Mouse (Mus musculus): Measurements from ENCODE around the gene Sap30. TPM values are rescaled to one million over a fixed set of nuclear protein-coding genes. Genes with fewer than 3 reads are reported as not detected.
"Not testable (repeated sequence)": the region's sequence is repeated elsewhere in the genome, so short reads cannot be mapped to it uniquely, and the experiment has no call there.

Gene Sap30
- total and polyA plus RNA-seq, 2 experiments from 2014 or later = 36.7 to 57.2 TPM

DNA sequence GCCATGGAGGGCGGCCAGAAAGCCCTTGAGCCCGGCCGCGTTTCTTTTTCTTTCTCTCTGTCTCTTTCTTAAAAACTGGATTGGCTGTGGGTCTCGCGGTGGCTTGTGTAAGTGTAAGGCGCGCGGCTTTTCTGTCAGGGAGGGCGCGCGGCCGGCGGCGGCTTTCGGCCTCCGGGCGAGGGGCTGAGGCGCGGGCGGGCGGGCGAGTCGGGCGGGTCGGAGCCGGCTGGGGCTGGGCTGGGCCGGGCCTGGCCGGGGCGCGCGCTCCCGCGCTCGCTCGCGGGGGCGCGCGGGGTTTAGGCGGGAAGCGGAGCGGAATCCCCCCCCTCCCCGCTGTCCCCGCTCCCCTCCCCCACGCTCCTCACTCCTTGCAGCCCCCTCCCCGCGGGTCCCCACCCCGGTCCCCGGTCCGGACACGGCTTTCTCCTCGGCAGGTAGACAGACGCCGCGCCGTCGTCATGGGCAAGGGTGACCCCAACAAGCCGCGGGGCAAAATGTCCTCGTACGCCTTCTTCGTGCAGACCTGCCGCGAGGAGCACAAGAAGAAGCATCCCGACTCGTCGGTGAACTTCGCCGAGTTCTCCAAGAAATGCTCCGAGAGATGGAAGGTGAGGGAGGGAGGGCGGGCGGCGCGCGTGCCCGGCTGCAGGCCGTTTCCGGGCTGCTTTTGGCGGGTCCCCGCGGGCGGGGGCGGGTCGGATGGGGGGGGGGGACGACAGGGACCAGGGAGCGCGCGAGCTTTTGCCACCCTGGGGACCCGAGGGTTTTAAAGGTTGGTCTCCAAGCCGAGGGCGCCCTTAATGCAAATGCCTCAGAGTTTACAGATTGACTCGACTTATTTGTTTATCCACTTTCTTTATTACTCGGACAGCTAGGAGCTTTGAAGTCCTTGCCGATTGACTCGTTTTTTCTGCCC is 24.7 kb upstream of the Sap30 start:
- H3K9ac ChIP-seq (replicated peaks; ENCODE audit: low read depth, low read length) = peak overlapping the region; percentile 99
- H3K4me3 ChIP-seq (ENCODE audit: low read depth, low read length) = peak overlapping the region; percentile 89
- peak; percentile 39 for ATAC-seq (ENCODE audit: insufficient read depth, low read depth)
- no peaks in the 10 kb centered on the region for H3K9me3 ChIP-seq (replicated peaks; ENCODE audit: control insufficient read depth, low read length)
- no peak for DNase-seq (ENCODE audit: low spot score)
- H3K4me1 ChIP-seq (ENCODE audit: control insufficient read depth, insufficient read depth) = 0 out of 2 replicates have a peak, but pooled peaks cover 5% of the 10 kb centered on the region
- TF ChIP-seq CTCF (IDR thresholded peaks at IDR 0.05; ENCODE audit: low read depth) (no peak), EP300 (IDR thresholded peaks at IDR 0.05; ENCODE audit: low read depth) (no peak)
- H3K27ac ChIP-seq (ENCODE audit: low read depth) = peak overlapping the region; percentile 100
- H3K4me2 ChIP-seq (ENCODE audit: low read depth, low read length) = peak overlapping the region; percentile 66
- H3K36me3 ChIP-seq (replicated peaks; ENCODE audit: control insufficient read depth, insufficient read depth, low read length) = peaks cover 24% of the 10 kb centered on the region
- 0% methylated on average over 51 of the region's 96 CpGs for WGBS
- H3K27me3 ChIP-seq (ENCODE audit: control insufficient read depth, insufficient read depth, low read length) = no peaks in the 10 kb centered on the region

DNA sequence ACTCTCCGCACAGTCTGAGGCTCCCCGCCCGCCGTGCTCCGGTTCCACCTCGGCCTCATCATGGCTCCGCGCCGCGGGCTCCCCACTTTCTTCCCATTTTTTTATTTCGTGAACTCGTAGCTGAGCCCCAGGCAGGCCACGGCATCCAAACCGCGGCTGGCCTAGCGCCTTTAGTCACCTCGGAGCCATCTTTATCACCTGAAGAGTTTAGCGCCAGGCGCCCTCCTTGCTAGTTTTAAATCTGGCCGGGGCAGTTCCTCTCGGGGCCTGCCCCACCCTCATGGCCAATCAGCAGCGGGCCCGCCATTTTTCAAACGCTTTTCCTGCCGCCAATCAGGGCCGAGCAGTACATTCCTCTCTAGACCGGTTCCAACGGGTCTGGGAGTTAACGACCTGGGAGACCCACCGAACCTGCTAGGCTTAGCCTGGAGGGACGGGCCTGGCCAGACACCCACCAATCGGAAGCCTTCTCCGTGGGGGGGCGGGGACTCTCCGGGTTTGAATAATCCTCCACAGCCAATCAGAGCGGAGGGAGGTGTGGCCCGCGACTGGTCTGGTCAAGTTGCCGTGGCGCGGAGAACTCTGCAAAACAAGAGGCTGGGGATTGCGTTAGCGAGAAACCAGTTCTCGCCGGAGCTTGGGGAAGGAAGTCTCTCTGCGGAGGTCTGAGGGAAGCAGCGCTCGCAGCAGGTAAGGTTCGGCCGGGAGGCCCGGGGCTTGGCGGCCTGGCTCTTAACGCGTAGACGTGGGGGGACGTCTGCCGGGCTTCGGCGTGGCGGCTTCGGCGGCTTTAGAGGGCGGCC is 23.9 kb upstream of the Sap30 start, which contains the start of gene Hmgb2:
TSS of gene Hmgb2 (plus strand) at position 592 of the 803 bp plus-strand sequence.
- Histone ChIP-seq H3K27me3 (ENCODE audit: control insufficient read depth, insufficient read depth, low read length) (no peaks in the 10 kb centered on the region), H3K36me3 (replicated peaks; ENCODE audit: control insufficient read depth, insufficient read depth, low read length) (peaks cover 18% of the 10 kb centered on the region), H3K4me2 (ENCODE audit: low read depth, low read length) (peak within 1 kb of the TSS; percentile 89), H3K27ac (ENCODE audit: low read depth) (peak within 1 kb of the TSS; percentile 100), H3K4me1 (ENCODE audit: control insufficient read depth, insufficient read depth) (0 out of 2 replicates have a peak, but pooled peaks cover 5% of the 10 kb centered on the region), H3K9ac (replicated peaks; ENCODE audit: low read depth, low read length) (peak within 1 kb of the TSS; percentile 99), H3K4me3 (ENCODE audit: low read depth, low read length) (peak within 1 kb of the TSS; percentile 89), H3K9me3 (replicated peaks; ENCODE audit: control insufficient read depth, low read length) (no peaks in the 10 kb centered on the region)
- peak; percentile 82; the same call in 1 of the 2 replicates for TF ChIP-seq EP300 (IDR thresholded peaks at IDR 0.05; ENCODE audit: low read depth)
- TF ChIP-seq CTCF (IDR thresholded peaks at IDR 0.05; ENCODE audit: low read depth) = no peak
- ATAC-seq (ENCODE audit: insufficient read depth, low read depth) (peak; percentile 99), DNase-seq (ENCODE audit: low spot score) (peak; percentile 100)
- under 1% methylated on average over 62 of the region's 63 CpGs for WGBS

- no peak for ATAC-seq (ENCODE audit: insufficient read depth, low read depth)
Measured at GRCm38 (mm10) chr8:57510791-57511315, 23.2 kb upstream of the Sap30 start.

DNA sequence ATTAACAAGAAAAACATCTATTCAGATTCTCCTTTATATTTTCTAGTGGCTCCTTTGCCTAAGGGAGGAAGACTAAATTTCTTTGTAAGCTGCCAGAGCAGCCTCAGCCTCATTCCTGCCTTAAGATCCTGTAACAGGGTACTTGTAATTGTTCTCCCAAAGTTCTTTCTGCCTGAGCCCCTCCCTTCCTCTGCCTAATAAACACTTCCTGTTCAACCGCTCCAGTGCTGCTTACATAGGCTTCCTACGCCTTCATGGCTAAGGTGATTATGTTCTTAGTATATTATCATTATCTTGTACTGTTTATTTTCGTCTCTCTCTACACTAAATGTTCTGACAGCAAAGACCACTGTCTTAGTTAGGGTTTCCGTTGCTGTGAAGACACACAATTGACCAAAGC is 21.0 kb upstream of the Sap30 start:
- Histone ChIP-seq H3K36me3 (replicated peaks; ENCODE audit: control insufficient read depth, insufficient read depth, low read length) (no peaks in the 10 kb centered on the region; the same call in 1 of the 2 replicates), H3K27ac (ENCODE audit: low read depth) (peak overlapping the region; percentile 63), H3K9me3 (replicated peaks; ENCODE audit: control insufficient read depth, low read length) (no peaks in the 10 kb centered on the region), H3K9ac (replicated peaks; ENCODE audit: low read depth, low read length) (no peak overlapping the region), H3K4me1 (ENCODE audit: control insufficient read depth, insufficient read depth) (0 out of 2 replicates have a peak, but pooled peaks cover 3% of the 10 kb centered on the region), H3K4me3 (ENCODE audit: low read depth, low read length) (no peak overlapping the region), H3K27me3 (ENCODE audit: control insufficient read depth, insufficient read depth, low read length) (no peaks in the 10 kb centered on the region), H3K4me2 (ENCODE audit: low read depth, low read length) (no peak overlapping the region)
- TF ChIP-seq EP300 (IDR thresholded peaks at IDR 0.05; ENCODE audit: low read depth) = no peak
- TF ChIP-seq CTCF (IDR thresholded peaks at IDR 0.05; ENCODE audit: low read depth) = no peak
- 69% methylated on average over 4 of the region's 4 CpGs for WGBS
- DNase-seq (ENCODE audit: low spot score) = no peak
- no peak for ATAC-seq (ENCODE audit: insufficient read depth, low read depth)

More at GRCm38 (mm10) chr8:57510791-57511315, 23.2 kb upstream of the Sap30 start:
- Histone ChIP-seq H3K9ac (replicated peaks; ENCODE audit: low read depth, low read length) (peak overlapping the region; percentile 79), H3K4me2 (ENCODE audit: low read depth, low read length) (peak overlapping the region; percentile 89), H3K27ac (ENCODE audit: low read depth) (peak overlapping the region; percentile 75), H3K4me1 (ENCODE audit: control insufficient read depth, insufficient read depth) (0 out of 2 replicates have a peak, but pooled peaks cover 5% of the 10 kb centered on the region), H3K27me3 (ENCODE audit: control insufficient read depth, insufficient read depth, low read length) (no peaks in the 10 kb centered on the region), H3K36me3 (replicated peaks; ENCODE audit: control insufficient read depth, insufficient read depth, low read length) (peaks cover 11% of the 10 kb centered on the region), H3K9me3 (replicated peaks; ENCODE audit: control insufficient read depth, low read length) (no peaks in the 10 kb centered on the region), H3K4me3 (ENCODE audit: low read depth, low read length) (peak overlapping the region; percentile 89)
- TF ChIP-seq EP300 (IDR thresholded peaks at IDR 0.05; ENCODE audit: low read depth) (no peak), CTCF (IDR thresholded peaks at IDR 0.05; ENCODE audit: low read depth) (no peak)
- 2% methylated on average over 31 of the region's 31 CpGs for WGBS
- DNase-seq (ENCODE audit: low spot score) = no peak

DNA sequence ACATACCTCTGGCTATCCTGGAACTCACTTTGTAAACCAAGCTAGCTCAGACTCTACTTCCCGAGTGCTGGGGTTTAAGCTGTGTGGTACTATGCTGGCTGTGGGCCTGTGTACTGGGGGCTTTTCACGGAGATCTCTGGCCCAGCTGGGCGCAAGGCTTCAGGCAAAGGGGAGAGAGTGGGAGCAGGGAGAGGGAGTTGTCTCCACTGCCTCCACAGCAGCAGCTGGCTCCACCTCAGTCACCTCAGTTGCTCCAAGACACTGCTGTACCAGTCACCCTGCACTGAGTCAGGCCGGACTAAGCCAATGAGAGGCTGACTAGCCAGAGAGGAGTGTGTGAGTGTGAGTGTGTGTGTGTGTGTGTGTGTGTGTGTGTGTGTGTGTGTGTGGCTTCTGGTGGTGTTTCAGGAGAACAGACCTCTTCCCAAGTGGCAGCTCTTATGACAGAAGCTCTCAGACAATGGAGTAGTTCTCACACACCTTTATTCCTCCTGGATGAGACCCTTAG is 19.9 kb upstream of the Sap30 start:
- H3K27me3 ChIP-seq (ENCODE audit: control insufficient read depth, insufficient read depth, low read length) = no peaks in the 10 kb centered on the region
- 95% methylated on average over 4 of the region's 4 CpGs for WGBS
- no peak overlapping the region for H3K4me3 ChIP-seq (ENCODE audit: low read depth, low read length)
- no peak overlapping the region for H3K4me2 ChIP-seq (ENCODE audit: low read depth, low read length)
- H3K4me1 ChIP-seq (ENCODE audit: control insufficient read depth, insufficient read depth) = no peaks in the 10 kb centered on the region
- no peak overlapping the region for H3K27ac ChIP-seq (ENCODE audit: low read depth)
- TF ChIP-seq EP300 (IDR thresholded peaks at IDR 0.05; ENCODE audit: low read depth) = no peak
- TF ChIP-seq CTCF (IDR thresholded peaks at IDR 0.05; ENCODE audit: low read depth) = no peak
- no peak for DNase-seq (ENCODE audit: low spot score)
- ATAC-seq (ENCODE audit: insufficient read depth, low read depth) = no peak
- no peaks in the 10 kb centered on the region for H3K9me3 ChIP-seq (replicated peaks; ENCODE audit: control insufficient read depth, low read length)
- no peaks in the 10 kb centered on the region for H3K36me3 ChIP-seq (replicated peaks; ENCODE audit: control insufficient read depth, insufficient read depth, low read length)
- H3K9ac ChIP-seq (replicated peaks; ENCODE audit: low read depth, low read length) = no peak overlapping the region

GRCm38 (mm10) chr8:57505500-57505899 is 17.8 kb upstream of the Sap30 start:
- H3K4me1 ChIP-seq (ENCODE audit: control insufficient read depth, insufficient read depth); ATAC-seq (ENCODE audit: insufficient read depth, low read depth); H3K27me3 ChIP-seq (ENCODE audit: control insufficient read depth, insufficient read depth, low read length); H3K4me2 ChIP-seq (ENCODE audit: low read depth, low read length); H3K4me3 ChIP-seq (ENCODE audit: low read depth, low read length); H3K9me3 ChIP-seq (replicated peaks; ENCODE audit: control insufficient read depth, low read length); H3K36me3 ChIP-seq (replicated peaks; ENCODE audit: control insufficient read depth, insufficient read depth, low read length); H3K9ac ChIP-seq (replicated peaks; ENCODE audit: low read depth, low read length); DNase-seq (ENCODE audit: low spot score): not testable (repeated sequence)
- 70% methylated on average over 1 of the region's 1 CpGs for WGBS
- peak overlapping the region; percentile 14 for H3K27ac ChIP-seq (ENCODE audit: low read depth)

All from heart, postnatal 0 days (tissue).